Mouse (Mus musculus): ENCODE results near the gene Hoxc5. TPM values are rescaled to one million over a fixed set of nuclear protein-coding genes. Genes with fewer than 3 reads are reported as not detected.

Hoxc5 gene
- polyA plus RNA-seq, 1 experiment, result 7.0 TPM

DNA sequence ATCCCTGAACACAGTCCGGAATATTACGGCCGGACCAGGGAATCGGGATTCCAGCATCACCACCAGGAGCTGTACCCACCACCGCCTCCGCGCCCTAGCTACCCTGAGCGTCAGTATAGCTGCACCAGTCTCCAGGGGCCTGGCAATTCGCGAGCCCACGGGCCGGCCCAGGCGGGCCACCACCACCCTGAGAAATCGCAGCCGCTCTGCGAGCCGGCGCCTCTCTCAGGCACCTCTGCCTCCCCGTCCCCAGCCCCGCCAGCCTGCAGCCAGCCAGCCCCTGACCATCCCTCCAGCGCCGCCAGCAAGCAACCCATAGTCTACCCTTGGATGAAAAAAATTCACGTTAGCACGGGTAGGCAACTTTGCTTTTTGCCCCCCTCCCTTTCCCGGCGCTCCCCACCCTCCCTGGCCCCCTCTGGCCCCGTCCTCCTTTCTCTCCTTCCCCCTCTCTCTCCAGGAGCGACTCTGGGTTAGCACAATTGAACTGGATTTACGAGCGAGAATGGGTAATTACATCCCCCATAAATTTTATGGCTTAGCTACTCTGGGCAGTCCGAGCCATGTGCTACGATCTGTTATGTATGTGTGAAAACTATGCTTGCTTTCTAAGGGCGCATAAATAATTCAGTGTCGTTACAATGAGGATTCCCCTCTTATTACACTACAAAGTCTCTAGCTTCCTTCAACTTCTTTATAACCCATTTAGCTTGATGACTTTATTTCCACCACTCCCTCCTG lies 67.7 kb downstream of the Hoxc5 start:
- no peak for TF ChIP-seq POLR2A (IDR thresholded peaks at IDR 0.05; ENCODE audit: borderline replicate concordance, extremely low read depth, insufficient read depth, insufficient read length, poor library complexity, severe bottlenecking)
- TF ChIP-seq CTCF (IDR thresholded peaks at IDR 0.05; ENCODE audit: borderline replicate concordance, extremely low read depth, insufficient read depth, insufficient read length), result no peak
- no peak for DNase-seq (ENCODE audit: low read depth)

DNA sequence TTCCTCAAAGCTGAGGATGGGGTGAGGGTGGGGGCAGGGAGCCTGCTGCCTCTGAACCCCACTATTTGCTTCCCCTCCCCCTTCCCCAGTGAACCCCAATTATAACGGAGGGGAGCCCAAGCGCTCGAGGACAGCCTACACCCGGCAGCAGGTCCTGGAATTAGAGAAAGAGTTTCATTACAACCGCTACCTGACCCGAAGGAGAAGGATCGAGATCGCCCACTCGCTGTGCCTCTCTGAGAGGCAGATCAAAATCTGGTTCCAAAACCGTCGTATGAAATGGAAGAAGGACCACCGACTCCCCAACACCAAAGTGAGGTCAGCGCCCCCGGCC lies 68.3 kb downstream of the Hoxc5 start:
- TF ChIP-seq CTCF (IDR thresholded peaks at IDR 0.05; ENCODE audit: borderline replicate concordance, extremely low read depth, insufficient read depth, insufficient read length) (no peak), POLR2A (IDR thresholded peaks at IDR 0.05; ENCODE audit: borderline replicate concordance, extremely low read depth, insufficient read depth, insufficient read length, poor library complexity, severe bottlenecking) (no peak)
- DNase-seq (ENCODE audit: low read depth), result no peak

DNA sequence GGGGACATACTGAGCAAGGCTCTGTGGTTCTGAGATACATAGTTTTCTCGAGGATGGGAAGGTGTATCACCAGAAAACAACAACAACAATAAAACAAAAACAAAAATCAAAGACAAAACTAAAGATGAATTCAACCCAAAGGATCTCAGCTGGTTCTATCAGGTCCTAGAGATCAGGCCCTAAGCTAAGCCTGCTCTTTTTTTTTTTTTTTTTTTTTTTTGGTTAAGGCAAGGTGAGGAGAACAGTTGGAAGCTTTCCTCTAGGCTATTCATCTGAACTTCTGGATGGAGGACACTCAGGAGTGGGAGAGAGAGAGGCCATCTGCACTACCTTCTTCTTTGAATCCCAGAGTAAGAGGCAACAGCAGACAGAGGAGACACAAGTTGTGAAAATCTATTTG lies 70.3 kb downstream of the Hoxc5 start:
- TF ChIP-seq CTCF (IDR thresholded peaks at IDR 0.05; ENCODE audit: borderline replicate concordance, extremely low read depth, insufficient read depth, insufficient read length) (no peak), POLR2A (IDR thresholded peaks at IDR 0.05; ENCODE audit: borderline replicate concordance, extremely low read depth, insufficient read depth, insufficient read length, poor library complexity, severe bottlenecking) (no peak)
- DNase-seq (ENCODE audit: low read depth), result no peak

DNA sequence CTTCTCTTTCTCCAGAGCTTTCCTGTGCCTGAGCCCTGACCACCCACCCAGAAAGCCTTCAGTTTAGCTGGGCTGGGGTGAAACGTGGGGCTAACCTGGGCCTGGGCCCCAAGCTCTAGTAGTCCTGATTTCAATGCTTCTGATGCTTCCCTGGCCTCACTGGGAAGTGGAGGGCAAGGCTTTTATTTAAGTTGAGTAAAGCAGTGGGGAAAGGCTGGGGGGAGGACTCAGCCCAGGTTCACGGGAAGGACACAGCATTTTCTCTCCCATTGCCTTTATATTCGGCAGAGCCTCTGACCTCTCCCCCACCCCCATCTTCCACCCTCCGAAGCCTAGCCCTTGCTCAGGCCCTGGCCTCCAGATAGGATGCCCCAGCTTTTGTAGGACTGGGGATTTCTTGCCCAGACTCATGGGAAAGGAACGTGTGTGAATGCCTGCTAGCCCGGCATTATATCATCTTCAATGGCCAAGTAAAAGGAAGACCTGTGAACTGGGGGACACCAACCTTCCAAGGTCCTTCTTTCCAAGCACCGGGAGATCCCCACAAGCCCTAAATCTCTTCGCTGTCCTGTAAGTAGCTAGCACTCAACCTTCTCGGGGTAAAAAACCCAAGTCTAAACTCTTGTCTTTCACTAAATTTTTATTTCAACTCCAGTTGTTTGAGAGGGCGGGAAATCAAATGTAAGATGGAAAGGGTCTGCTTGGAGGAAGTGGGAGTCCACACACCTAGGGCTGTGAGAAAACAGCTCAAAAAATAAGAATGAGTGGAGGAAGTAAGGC lies 71.6 kb downstream of the Hoxc5 start:
- no peak for TF ChIP-seq CTCF (IDR thresholded peaks at IDR 0.05; ENCODE audit: borderline replicate concordance, extremely low read depth, insufficient read depth, insufficient read length)
- TF ChIP-seq POLR2A (IDR thresholded peaks at IDR 0.05; ENCODE audit: borderline replicate concordance, extremely low read depth, insufficient read depth, insufficient read length, poor library complexity, severe bottlenecking), result no peak

DNA sequence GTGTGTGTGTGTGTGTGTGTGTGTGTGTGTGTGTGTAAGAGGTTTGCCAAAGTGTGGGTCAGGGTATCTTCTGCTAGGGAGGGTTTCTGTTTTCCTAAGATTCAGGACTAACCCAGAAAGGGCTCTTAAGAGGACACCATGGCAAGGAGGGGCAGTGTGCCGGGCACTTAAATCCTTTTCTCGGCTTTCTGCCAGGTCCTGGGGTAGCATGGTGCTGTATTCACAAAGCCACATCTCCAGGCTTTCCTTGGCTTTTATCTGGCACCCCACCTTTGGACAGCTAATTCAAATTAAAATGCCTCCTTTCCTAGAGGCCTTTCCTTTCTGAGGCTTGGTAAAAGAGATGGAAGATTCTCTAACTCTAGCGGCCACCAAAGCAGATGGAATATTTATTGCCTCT lies 72.4 kb downstream of the Hoxc5 start:
- TF ChIP-seq CTCF (IDR thresholded peaks at IDR 0.05; ENCODE audit: borderline replicate concordance, extremely low read depth, insufficient read depth, insufficient read length) (no peak), POLR2A (IDR thresholded peaks at IDR 0.05; ENCODE audit: borderline replicate concordance, extremely low read depth, insufficient read depth, insufficient read length, poor library complexity, severe bottlenecking) (no peak)
- no peak for DNase-seq (ENCODE audit: low read depth)

More for the DNA sequence above, 71.6 kb downstream of the Hoxc5 start:
- no peak for DNase-seq (ENCODE audit: low read depth)

DNA sequence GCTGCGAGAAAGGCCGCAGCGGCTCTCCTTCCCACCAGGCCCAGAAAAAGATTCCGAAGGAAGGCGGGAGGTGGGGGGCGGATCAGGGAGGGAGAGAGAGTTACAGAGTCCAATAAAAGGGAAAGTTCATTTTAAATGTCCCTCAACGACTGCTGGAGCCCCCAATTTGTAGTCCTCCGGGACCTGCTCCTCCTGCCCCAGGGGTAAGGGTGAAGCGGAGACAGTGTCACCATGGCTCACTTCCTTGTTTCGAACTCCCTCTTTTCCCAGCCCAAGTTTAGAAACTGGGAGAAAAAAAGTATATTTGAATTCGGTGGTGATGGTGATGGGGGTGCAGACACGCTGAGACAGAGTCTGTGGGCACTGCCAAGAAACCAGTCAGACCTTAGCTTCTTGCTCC lies 73.4 kb downstream of the Hoxc5 start:
- no peak for DNase-seq (ENCODE audit: low read depth)

DNA sequence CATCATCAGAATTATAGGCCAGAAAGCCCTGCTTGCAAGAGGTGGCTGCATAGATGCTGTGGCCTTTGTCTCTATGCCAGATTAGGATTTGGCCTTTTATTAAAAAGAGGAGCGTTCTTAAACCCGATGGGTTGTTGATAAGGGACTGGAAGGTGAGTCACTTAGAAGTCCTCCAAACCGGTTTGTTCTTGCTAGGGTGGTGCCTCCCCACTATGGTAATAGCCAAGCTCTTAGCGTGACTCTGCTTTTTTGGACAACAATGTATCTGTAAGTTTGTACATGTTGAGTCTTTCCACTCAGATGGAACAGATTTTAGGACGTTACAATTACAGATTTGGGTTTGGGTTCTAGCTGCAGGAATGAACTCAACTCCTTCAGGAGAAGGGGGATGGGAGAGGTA lies 74.4 kb downstream of the Hoxc5 start:
- DNase-seq (ENCODE audit: low read depth), result no peak
- no peak for TF ChIP-seq CTCF (IDR thresholded peaks at IDR 0.05; ENCODE audit: borderline replicate concordance, extremely low read depth, insufficient read depth, insufficient read length)
- TF ChIP-seq POLR2A (IDR thresholded peaks at IDR 0.05; ENCODE audit: borderline replicate concordance, extremely low read depth, insufficient read depth, insufficient read length, poor library complexity, severe bottlenecking), result no peak

More for the DNA sequence above, 73.4 kb downstream of the Hoxc5 start:
- TF ChIP-seq CTCF (IDR thresholded peaks at IDR 0.05; ENCODE audit: borderline replicate concordance, extremely low read depth, insufficient read depth, insufficient read length) (no peak), POLR2A (IDR thresholded peaks at IDR 0.05; ENCODE audit: borderline replicate concordance, extremely low read depth, insufficient read depth, insufficient read length, poor library complexity, severe bottlenecking) (no peak)

DNA sequence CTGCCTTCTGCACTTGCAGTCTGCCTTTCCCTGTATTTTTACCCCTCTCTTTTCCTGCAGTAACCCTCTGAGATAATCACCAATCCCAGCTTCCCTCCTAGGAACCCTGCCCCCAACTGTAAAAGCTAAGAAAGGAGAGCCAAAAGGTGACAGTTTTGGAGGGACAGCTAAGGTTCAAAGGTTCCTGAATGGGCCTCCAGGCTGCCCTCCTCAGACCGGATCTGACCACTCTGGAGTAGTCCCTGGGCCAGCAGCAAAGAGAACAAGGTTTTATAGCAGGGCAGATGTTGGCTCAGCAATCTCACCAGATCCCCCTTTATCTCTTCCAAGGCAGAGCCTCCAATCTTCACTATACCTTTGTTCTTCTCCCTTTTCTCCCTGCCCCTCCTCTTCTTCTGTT lies 75.0 kb downstream of the Hoxc5 start:
- DNase-seq (ENCODE audit: low read depth), result no peak
- no peak for TF ChIP-seq CTCF (IDR thresholded peaks at IDR 0.05; ENCODE audit: borderline replicate concordance, extremely low read depth, insufficient read depth, insufficient read length)
- TF ChIP-seq POLR2A (IDR thresholded peaks at IDR 0.05; ENCODE audit: borderline replicate concordance, extremely low read depth, insufficient read depth, insufficient read length, poor library complexity, severe bottlenecking), result no peak

DNA sequence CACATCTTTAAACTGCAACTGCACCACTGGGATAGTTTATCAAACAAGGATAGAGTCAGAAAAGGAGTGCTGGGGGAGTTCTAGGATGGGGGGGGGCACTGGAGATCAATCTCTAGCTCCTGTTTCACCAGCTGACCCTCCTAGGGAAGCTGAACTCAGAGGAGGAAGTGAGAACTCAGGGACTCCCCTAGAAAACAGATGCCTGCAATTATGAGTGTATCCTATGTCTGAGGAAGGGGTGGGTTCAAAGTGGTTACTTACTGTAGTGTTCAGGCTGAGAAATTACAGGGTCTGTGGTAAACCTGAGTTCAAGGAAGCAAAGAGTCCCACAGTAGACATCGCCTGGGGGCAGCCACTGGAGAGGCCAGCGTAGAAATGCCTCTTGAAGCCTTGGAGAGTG lies 84.4 kb downstream of the Hoxc5 start:
- TF ChIP-seq CTCF (IDR thresholded peaks at IDR 0.05; ENCODE audit: borderline replicate concordance, extremely low read depth, insufficient read depth, insufficient read length) (no peak), POLR2A (IDR thresholded peaks at IDR 0.05; ENCODE audit: borderline replicate concordance, extremely low read depth, insufficient read depth, insufficient read length, poor library complexity, severe bottlenecking) (no peak)
- no peak for DNase-seq (ENCODE audit: low read depth)

DNA sequence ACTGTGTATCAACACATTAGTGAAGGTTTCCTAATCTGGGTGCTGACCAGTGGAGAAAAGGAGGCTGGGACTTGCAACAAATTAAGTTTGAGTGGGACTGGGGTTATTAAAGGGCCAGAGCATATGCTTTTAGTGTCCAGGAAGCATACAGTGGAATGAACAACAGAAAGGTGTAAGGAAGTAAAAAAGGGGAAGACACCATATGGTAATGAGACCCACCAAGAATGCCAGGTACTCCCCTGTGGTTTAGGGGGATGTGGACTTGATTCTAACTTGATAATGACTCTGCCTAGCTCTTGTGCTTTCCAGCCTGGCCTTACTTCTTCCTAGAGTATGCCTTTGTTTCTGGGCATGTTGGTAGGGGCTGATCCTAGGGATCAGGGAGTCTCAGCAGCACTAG lies 86.0 kb downstream of the Hoxc5 start:
- no peak for DNase-seq (ENCODE audit: low read depth)
- TF ChIP-seq CTCF (IDR thresholded peaks at IDR 0.05; ENCODE audit: borderline replicate concordance, extremely low read depth, insufficient read depth, insufficient read length) (no peak), POLR2A (IDR thresholded peaks at IDR 0.05; ENCODE audit: borderline replicate concordance, extremely low read depth, insufficient read depth, insufficient read length, poor library complexity, severe bottlenecking) (no peak)

DNA sequence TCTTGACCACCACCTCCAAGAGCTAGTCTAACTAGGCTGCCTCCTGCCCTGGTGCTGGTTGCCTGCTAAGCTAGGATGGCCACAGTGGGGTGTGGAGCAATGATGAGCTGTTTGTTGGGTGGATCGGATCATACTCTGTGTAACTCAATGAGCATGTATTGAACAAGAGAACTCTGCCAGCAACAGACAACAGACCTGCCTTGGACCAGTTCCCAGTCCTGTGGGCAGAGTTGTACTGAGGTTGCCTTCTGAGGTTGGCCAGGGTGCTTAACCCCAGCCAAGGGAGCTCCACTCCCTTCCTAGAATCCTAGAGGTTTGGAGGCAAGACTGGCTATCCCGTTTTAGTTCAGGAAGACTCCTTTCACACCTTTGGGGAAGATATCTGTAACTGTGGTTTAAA lies 89.2 kb downstream of the Hoxc5 start:
- DNase-seq (ENCODE audit: low read depth), result no peak
- TF ChIP-seq CTCF (IDR thresholded peaks at IDR 0.05; ENCODE audit: borderline replicate concordance, extremely low read depth, insufficient read depth, insufficient read length) (no peak), POLR2A (IDR thresholded peaks at IDR 0.05; ENCODE audit: borderline replicate concordance, extremely low read depth, insufficient read depth, insufficient read length, poor library complexity, severe bottlenecking) (no peak)

DNA sequence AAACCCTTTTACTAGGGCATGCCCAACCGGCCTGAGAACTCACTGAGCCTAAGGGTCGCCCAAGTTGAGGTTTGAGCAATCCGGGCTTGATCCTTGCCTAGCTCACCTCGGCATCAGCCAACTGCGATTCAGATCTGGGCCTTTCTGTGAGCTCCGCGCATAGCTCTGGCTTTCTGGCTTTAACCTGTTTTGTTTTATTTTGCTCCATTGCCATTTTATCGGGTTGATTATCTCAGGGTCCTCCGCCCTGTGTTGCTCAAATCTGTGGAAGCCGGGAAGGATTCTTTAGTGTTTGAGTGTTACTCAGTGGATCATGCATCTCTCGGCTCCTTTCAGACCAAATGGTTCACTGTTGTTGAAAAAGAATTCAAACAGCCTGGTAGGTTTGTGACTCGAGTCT lies 91.5 kb downstream of the Hoxc5 start:
- peak; percentile 29 for DNase-seq (ENCODE audit: low read depth)
- no peak for TF ChIP-seq CTCF (IDR thresholded peaks at IDR 0.05; ENCODE audit: borderline replicate concordance, extremely low read depth, insufficient read depth, insufficient read length)
- no peak for TF ChIP-seq POLR2A (IDR thresholded peaks at IDR 0.05; ENCODE audit: borderline replicate concordance, extremely low read depth, insufficient read depth, insufficient read length, poor library complexity, severe bottlenecking)
